Mouse (Mus musculus) T-cell, adult 2 months (primary cell): ENCODE data around the gene Gm29644.
"Not testable (repeated sequence)": the region's sequence is repeated elsewhere in the genome, so short reads cannot be mapped to it uniquely, and the experiment has no call there.

Experiments
- DNase-seq: peaks from one replicate; pipeline ENCODE4 v3.0.0; 2022; ENCODE audit warnings: low spot score

Gm29644 gene

GRCm38 (mm10) chrY:70303187-70303586 is at the start of gene Gm29644, which contains the start of gene Gm29423:
TSS of gene Gm29644 (minus strand) at chrY:70303343.
TSS of gene Gm29423 (minus strand) at chrY:70303287.
- DNase-seq = not testable (repeated sequence)

- not testable (repeated sequence) for DNase-seq
Observed at GRCm38 (mm10) chrY:70273542-70273941, 29.6 kb downstream of the Gm29644 start, which contains the start of gene Gm21118. TSS of gene Gm21118 (minus strand) at chrY:70273642.
